Mouse (Mus musculus): ENCODE results near the gene Psmd5.

Gene Psmd5

DNA sequence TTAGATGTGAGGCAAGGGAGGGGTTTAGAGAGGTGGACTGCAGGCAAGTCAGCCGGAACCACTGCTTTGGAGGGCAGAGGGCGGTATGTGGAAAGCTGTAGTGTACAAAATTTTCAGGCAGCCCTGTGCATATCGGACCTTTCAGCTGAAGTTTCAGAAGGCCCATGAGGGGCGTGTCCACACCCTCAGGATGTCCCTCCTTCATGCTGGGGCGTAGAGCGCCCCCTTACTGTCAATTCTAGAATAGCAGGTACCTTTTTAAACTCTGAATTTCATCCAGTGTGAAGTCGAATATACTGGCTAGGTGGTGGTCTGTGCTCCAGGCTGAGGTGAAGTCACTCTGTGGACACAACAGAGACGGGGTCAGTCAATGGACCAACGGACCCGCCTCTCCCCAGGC lies 23.1 kb upstream of the Psmd5 start:
- in situ Hi-C loops (cut with MboI; ENCODE audit: unreplicated experiment in 2 of 2), result no loop called here

DNA sequence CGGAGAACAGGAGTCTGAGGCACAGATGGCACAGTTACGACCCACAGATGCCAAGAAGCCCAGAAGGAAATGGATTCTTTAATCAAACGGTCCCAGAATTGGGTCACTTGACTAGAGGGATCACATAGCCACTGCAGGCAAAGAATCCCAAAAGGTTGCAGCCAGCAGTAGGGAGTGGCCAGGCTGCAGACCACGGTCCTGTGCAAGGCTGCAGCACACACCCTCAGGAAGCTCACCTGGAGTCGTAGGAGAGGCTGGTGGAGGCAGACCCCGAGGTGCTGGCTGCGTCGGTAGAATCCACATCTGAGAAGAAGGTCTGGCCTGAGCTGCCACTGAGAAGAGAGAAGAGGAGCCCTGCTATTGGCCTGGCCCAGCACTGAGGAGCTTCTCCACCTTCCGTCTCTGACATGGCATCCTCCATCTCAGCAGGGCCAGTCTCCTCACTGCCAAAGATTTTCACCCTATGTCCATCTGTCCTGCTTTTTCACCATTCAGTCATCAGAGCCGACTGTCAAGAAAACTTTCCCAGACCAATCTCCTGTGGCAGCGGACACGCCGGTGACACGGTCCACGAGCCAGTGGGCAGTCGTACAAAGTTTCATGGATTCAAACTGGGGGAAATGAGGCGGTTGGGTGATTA lies 22.2 kb upstream of the Psmd5 start:
- in situ Hi-C loops (cut with MboI; ENCODE audit: unreplicated experiment in 2 of 2), result no loop called here

DNA sequence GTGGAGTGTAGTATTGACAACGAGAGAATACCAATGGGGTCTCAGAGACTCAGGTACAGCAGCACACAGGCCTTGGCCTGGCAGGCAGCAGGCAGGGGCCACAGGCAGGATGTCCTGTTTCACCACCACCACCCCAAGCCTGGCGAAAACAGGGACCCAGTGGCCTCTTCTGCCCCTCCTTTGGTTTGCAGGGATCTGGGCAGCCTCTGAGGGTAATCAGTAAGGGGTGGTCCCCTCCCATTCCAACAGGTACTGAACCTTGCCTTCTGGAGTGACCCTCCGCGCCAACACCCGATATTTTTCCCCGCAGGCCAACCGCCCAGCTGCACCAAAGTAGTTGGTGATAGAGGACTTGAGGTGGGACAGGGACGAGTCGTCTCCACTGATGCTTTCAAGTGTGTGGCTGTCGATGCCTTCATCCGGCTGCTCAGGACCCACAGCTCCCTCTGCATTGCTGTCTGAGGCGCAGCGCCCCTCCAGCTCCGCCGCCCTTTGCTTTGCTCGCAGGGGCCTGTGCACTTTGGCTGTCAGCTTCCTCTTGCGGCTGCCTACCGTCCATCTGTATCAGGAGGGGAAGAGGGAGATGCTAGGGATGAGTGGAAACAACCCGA lies 20.8 kb upstream of the Psmd5 start:
- in situ Hi-C loops (cut with MboI; ENCODE audit: unreplicated experiment in 2 of 2), result no loop called here

GRCm38 (mm10) chr2:34893950-34894349 lies 19.2 kb upstream of the Psmd5 start:
- in situ Hi-C loops (cut with MboI; ENCODE audit: unreplicated experiment in 2 of 2), result no loop called here

DNA sequence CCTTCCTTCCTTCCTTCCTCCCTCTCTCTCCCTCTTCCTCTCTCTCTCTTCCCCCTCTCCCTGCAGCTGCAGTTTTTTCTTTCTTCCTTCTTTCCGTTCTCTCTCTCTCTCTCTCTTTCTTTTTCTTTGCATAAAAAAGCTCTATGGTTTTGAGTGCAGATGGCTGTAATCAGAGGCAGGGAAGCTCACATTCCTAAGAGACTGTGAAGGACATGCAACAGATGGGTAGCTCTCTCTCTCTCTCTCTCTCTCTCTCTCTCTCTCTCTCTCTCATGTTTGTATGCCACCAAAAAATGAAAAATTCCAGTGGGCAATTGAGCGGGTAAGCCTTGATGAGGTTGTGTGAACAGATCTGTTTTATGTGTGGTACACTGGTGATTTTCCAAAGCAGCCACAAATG lies 9.4 kb upstream of the Psmd5 start:
- in situ Hi-C loops (cut with MboI; ENCODE audit: unreplicated experiment in 2 of 2), result no loop called here

DNA sequence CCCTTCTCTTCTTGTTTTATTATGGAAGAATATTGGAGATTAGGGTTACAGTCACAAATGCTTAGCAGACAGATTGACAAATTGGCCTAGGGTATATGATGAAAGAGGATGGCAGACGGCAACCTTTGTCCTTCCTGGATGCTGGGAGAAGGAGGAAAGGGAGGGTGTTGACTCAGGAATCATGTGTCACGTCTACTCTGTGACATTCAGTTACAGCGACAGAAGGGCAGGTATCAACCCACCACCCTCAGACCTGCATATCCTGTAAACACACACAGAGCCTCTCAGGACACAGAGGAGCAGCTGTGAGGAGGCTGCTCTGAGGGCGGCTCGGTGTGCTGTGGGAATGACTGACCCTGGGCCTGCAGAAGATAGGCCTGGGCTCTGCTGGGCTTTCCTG lies 8.4 kb upstream of the Psmd5 start:
- in situ Hi-C loops (cut with MboI; ENCODE audit: unreplicated experiment in 2 of 2), result no loop called here

DNA sequence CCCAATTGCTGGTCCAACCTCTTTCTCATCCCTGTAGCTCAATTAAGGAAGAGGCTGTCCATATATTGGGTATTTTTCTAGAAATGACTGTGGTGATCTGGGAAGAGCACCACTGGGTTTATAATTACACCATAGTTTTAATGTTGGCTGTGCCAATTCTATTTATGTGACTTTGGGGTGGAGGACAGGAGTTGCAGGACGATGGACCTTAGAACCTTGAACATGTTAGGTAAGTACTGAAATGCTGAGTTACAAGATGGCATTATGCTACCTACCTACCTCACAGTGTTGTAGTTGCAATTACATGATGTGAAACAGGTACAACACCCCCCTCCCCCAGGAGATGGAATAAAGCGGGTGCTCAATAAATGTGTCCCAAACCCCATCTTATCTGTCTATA lies 8.0 kb upstream of the Psmd5 start:
- in situ Hi-C loops (cut with MboI; ENCODE audit: unreplicated experiment in 2 of 2), result no loop called here

- in situ Hi-C loops (cut with MboI; ENCODE audit: unreplicated experiment in 2 of 2), result no loop called here
Observed at GRCm38 (mm10) chr2:34880054-34880453, 5.3 kb upstream of the Psmd5 start.

DNA sequence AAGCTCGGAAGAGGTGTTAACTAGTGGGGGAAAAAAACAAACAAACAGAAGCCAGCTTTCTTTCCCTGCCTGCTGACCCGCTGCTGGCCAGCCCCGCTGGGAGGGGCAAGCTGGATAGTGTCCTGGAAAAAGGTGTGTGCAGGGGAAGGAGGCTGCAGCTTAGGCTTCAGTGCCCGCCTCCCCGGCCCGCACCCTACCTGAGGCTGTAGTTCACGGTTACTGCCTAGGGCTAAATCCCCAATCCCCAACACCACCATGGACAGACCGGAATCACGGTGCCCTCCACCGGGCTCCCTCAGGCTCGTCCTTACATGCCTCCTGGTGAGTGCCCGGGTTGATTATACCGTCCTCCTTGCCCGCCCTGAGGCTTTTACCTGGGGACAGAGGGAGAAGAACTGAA lies 497 bp downstream of the Psmd5 start, which contains the start of gene Cutal:
Cutal (plus strand) TSS at position 126 of the 400 bp plus-strand sequence.
- in situ Hi-C loops (cut with MboI; ENCODE audit: unreplicated experiment in 2 of 2), result loop anchor here (5.0 to 25.0 kb wide), 2 partner anchors 88 kb away; partner anchors contain the start of gene Traf1 (in 2 of the 2)

- in situ Hi-C loops (cut with MboI; ENCODE audit: unreplicated experiment in 2 of 2), result loop anchor here (5.0 to 25.0 kb wide), 2 partner anchors 92 kb away; partner anchors contain the start of gene Traf1 (in 2 of the 2)
Observed at GRCm38 (mm10) chr2:34870520-34871474, 4.0 kb downstream of the Psmd5 start.

DNA sequence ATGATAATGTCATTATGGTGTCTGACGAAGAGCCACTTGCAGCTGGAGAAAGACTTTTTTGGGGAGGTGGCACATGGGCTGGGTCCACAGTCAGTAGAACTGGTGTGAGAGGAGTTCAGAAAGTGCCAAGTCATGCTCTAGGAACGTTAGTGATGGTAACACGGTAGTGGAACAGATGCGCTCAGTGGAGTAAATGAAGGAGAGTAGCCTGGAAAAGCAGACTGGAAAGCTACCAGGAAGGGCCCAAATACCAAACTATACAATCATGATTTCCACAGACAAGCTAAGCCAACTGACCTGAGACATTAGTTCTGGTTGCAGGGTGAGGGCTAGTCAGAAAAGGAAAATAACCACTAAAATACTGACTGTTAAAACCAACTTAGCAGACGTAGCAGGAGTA lies 5.1 kb downstream of the Psmd5 start:
- in situ Hi-C loops (cut with MboI; ENCODE audit: unreplicated experiment in 2 of 2), result loop anchor here (5.0 to 25.0 kb wide), 2 partner anchors 93 kb away; partner anchors contain the start of gene Traf1 (in 2 of the 2)

DNA sequence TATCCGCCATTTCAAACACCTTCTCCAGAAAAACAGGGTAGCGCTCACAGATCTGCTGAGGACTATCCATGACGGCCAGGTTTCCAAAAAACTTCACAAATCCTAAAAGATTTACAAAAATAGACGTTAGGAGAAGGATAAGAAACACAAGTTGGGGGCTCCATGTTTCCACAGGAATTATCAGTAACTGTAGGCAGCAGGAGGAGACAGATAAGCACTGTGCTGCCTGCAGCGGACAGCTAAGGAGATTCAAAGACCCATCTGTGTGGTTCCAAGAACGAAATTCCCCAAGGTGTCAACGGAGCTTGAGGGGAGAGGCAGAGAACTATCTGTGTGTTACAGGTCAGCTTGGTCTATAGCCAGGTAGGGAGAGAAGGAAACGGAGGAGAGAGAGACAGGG lies 17.0 kb downstream of the Psmd5 start:
- in situ Hi-C loops (cut with MboI; ENCODE audit: unreplicated experiment in 2 of 2), result loop anchor here in 1 of 2 experiments (25.0 kb wide), 1 partner anchor 105 kb away; the partner anchor contains the start of gene Traf1

DNA sequence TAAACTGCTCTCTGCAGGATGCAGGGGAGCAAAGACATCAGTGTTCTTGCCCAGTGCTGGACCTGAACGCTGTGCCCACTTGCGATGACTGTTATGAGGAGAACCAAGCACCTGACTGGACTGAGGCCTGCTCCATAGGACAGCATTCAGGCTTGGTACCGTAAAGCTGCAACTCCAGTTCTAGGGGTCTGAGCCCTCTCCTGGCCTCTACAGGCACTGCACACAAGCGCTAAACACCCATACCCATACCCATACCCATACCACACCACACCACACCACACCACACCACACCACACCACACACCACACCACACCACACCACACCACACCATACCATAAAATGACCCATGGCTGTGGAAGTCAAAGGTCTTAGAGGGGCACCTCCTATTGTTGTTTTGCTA lies 19.5 kb downstream of the Psmd5 start:
- in situ Hi-C loops (cut with MboI; ENCODE audit: unreplicated experiment in 2 of 2), result loop anchor here in 1 of 2 experiments (25.0 kb wide), 1 partner anchor 107 kb away; the partner anchor contains the start of gene Traf1

- in situ Hi-C loops (cut with MboI; ENCODE audit: unreplicated experiment in 2 of 2), result loop anchor here in 1 of 2 experiments (10.0 kb wide), 1 partner anchor 127 kb away; no protein-coding TSS in a partner anchor
Observed at GRCm38 (mm10) chr2:34847702-34848101, 27.1 kb downstream of the Psmd5 start.

DNA sequence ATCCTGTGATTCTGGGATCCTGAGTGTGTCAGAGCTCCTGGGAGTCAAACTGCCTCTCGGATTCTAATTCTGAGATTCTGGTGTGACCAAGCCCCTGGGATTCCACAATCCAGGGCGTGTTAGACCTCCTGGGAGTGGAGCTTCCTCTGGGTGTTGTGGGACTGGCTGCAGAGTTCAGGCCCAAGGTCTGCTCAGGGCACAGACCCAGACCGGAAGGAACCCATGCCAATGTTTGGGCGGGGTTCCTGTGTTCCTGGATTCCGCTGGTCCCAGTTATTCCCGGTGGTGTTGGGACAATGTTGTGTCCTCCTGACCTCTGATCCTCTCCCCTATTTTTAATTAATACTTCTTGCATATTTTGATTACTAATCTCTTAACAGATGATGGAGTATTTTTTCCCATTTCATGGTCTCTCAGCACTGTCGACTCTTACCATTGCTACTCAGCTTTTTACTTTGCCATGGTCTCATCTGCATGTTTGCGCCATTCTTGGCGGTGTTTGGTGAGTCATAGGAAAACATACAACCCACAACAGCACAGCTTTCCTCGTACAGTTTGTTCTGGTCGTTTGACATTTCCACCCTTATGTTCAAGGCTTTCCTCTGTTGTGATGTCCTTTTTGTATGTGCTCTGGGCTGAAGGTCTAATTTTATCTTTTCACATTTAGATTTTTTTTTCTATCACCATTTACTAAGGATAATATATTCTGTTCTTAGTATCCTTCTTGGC lies 31.4 kb downstream of the Psmd5 start:
- in situ Hi-C loops (cut with MboI; ENCODE audit: unreplicated experiment in 2 of 2), result loop anchor here in 1 of 2 experiments (10.0 kb wide), 1 partner anchor 131 kb away; no protein-coding TSS in a partner anchor

DNA sequence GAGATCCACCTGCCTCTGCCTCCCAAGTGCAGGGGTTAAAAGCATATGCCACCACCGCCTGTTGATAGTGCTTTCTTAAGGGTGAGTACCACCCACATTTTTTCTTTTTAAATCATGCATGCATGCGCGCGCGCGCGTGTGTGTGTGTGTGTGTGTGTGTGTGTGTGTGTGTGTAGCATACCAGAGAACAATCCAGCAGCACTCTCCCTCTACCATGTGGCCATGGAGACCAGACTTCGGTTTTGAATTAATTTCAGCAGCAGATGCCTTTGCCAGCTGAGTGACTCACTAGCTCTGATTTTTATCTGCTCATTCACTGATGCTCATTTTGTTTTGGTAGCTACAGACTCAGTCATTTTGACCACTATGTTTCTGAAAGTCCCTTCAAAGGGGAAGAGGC lies 33.1 kb downstream of the Psmd5 start:
- in situ Hi-C loops (cut with MboI; ENCODE audit: unreplicated experiment in 2 of 2), result loop anchor here in 1 of 2 experiments (10.0 kb wide), 1 partner anchor 133 kb away; no protein-coding TSS in a partner anchor

DNA sequence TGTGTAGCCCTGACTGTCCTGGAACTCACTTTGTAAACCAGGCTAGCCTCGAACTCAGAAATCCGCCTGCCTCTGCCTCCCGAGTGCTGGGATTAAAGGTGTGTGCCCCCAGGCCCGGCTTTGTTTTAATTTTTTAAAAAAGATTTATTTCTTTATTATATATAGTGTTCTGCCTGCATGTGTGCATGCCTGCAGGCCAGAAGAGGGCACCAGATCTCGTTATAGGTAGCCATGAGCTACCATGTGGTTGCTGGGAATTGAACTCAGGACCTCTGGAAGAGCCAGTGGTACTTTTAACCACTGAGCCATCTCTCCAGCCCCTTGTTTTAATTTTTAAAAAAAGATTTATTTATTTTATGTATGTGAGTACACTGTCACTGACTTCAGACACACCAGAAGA lies 34.6 kb downstream of the Psmd5 start:
- in situ Hi-C loops (cut with MboI; ENCODE audit: unreplicated experiment in 2 of 2), result loop anchor here in 1 of 2 experiments (10.0 kb wide), 1 partner anchor 135 kb away; no protein-coding TSS in a partner anchor

GRCm38 (mm10) chr2:34835669-34836068 lies 39.1 kb downstream of the Psmd5 start:
- in situ Hi-C loops (cut with MboI; ENCODE audit: unreplicated experiment in 2 of 2), result no loop called here

DNA sequence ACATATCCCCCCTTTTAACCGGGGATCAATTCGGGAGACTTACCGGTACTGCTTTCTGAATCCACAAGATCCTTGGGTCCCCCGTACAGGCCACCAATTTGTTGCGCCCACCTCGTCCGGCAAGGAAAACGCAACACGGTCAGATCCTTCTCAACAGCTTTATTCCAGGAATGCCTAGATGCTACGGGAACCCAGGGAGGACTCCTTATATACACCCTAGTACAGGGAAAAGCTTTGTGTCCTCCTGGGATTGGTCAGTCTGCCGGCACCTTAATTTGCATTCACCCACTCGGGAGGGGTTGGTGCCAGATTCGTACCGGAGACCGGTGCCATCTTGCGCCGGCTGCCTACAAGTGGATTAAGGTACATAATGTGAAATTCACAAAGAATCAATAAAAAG lies 41.1 kb downstream of the Psmd5 start:
- in situ Hi-C loops (cut with MboI; ENCODE audit: unreplicated experiment in 2 of 2), result no loop called here
